Mouse (Mus musculus) embryonic facial prominence, embryonic 10.5 days (tissue): ENCODE results near the gene Itgav. TPM values are rescaled to one million over a fixed set of nuclear protein-coding genes. Genes with fewer than 3 reads are reported as not detected.

Source experiments
- DNase-seq: peaks from one replicate; pipeline ENCODE4 v3.0.0-alpha.2; 2017; ENCODE audit warnings: low spot score
- H3K27ac ChIP-seq: fragments of 300-500 bp; sonication (generic); replicated peaks from 2 replicates; pipeline ENCODE4 v1.5.1; 2016; ENCODE audit warnings: mild to moderate bottlenecking
- H3K27me3 ChIP-seq: fragments of 300-500 bp; sonication (generic); replicated peaks from 2 replicates; pipeline ENCODE4 v1.6.1; 2016; ENCODE audit warnings: low read depth, mild to moderate bottlenecking; ENCODE audit not compliant: poor library complexity, severe bottlenecking
- H3K36me3 ChIP-seq: fragments of 300-500 bp; sonication (generic); replicated peaks from 2 replicates; pipeline ENCODE4 v1.6.1; 2016; ENCODE audit warnings: mild to moderate bottlenecking, moderate library complexity
- H3K4me1 ChIP-seq: fragments of 300-500 bp; sonication (generic); 2 replicates; pipeline ENCODE4 v1.6.1; 2016
- H3K4me3 ChIP-seq: fragments of 300-500 bp; sonication (generic); 2 replicates; pipeline ENCODE4 v1.5.1; 2016; ENCODE audit warnings: mild to moderate bottlenecking, moderate library complexity
- H3K9me3 ChIP-seq: fragments of 300-500 bp; sonication (generic); 2 replicates; pipeline ENCODE4 v1.6.1; 2016; ENCODE audit warnings: mild to moderate bottlenecking
- WGBS: fragments of 180-500 bp; shearing (Covaris S2); methylation state at CpG from one replicate; pipeline ENCODE4 v1.1.7; 2016; 5-methylcytosine and 5-hydroxymethylcytosine counted together
- polyA plus RNA-seq: library from polyadenylated mRNA; unstranded; fragments of >200 nt; fragmentation: Nextera tagmentation; extraction: Ambion mirVana; gene quantifications from 2 replicates; pipeline ENCODE4 v1.2.1, GENCODE M21; 2016

Itgav gene
- polyA plus RNA-seq, 1 experiment from 2014 or later, result 55.7 TPM

DNA sequence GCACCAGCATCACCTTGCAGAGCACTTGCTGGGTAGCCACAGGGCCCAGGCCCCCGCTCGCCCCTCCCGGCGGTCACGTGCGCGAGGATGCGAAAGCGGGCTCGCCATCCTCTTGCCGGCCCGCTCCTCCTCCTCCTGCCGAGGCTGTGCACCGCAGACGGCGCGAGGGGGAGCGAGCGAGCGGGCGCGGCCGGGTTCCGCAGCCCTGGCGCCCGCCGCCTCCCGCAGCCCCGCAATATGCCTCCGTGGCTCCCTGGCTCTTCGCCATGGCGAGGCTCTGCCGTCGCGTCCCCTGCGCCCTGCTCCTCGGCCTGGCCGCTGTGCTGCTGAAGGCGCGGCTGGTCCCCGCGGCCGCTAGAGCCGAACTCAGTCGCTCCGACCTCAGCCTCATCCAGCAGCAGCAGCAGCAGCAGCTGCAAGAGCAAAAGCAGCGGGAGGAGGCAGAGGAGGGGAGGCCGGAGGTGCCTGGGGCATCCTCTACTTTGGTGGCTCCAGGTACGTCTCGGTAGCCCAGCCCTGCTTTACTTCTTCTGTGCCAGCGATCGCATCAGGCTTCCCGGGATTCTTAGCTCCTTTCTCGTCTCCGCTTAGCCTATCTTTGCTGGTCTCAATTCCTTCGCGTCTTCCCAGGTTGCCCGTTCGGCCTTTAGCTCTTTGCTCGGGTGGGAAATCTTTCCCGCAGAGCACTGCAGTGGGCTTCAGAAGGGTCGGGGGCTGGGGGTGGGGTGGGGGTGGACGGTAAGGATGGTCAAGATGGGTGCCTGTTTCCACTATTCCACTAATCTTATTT lies 88.5 kb downstream of the Itgav start, which contains the start of gene Fam171b:
TSS of gene Fam171b (plus strand) at position 154 of the 790 bp plus-strand sequence.
- Histone ChIP-seq H3K9me3 (no peaks in the 10 kb centered on the region), H3K27me3 (peaks cover 16% of the 10 kb centered on the region), H3K27ac (peak within 1 kb of the TSS; percentile 90), H3K36me3 (no peaks in the 10 kb centered on the region), H3K4me1 (peaks cover 18% of the 10 kb centered on the region), H3K4me3 (peak within 1 kb of the TSS; percentile 74)
- under 1% methylated on average over 63 of the region's 63 CpGs for WGBS
- DNase-seq, result peak; percentile 92

DNA sequence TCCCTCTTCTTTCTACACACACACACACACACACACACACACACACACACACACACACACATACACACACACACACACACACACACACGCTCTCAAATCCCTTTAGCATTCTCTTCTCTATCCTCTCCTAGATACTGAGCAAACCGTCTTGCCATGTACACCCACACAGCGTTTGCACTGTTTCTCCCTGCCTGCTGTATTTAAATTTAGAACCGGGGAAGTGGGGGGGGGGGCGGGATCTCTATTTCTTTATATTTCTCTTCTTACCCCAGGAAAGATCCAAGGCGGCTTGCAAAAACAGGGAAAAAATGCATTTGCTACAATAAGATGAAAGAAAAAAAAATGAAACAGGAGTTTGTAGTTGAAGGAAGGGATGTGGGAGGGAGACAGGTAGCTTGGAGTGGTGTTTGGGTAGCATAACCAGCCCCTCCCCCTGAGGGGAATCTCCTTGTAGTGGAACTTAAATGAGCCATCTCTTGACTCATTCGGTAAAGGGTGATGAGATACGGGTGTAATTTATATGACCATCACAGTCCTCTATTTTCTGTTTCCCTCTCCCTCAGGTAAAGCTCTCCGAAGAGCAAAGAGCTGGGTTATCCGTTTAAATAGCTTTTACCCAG lies 89.2 kb downstream of the Itgav start:
- 16% methylated on average over 10 of the region's 10 CpGs for WGBS
- H3K27me3 ChIP-seq, result peaks cover 16% of the 10 kb centered on the region
- peak overlapping the region; percentile 74 for H3K4me3 ChIP-seq
- no peaks in the 10 kb centered on the region for H3K36me3 ChIP-seq
- H3K4me1 ChIP-seq, result peaks cover 18% of the 10 kb centered on the region
- no peaks in the 10 kb centered on the region for H3K9me3 ChIP-seq
- no peak for DNase-seq
- H3K27ac ChIP-seq, result peak overlapping the region; percentile 90; the same call in 1 of the 2 replicates

- H3K27ac ChIP-seq, result no peak overlapping the region
- H3K9me3 ChIP-seq, result no peaks in the 10 kb centered on the region
- H3K4me3 ChIP-seq, result peak overlapping the region; percentile 74
- H3K4me1 ChIP-seq, result peaks cover 18% of the 10 kb centered on the region
- H3K36me3 ChIP-seq, result no peaks in the 10 kb centered on the region
- no peak for DNase-seq
- 71% methylated on average over 6 of the region's 6 CpGs for WGBS
- peaks cover 16% of the 10 kb centered on the region for H3K27me3 ChIP-seq
These were observed 89.8 kb downstream of the Itgav start for GRCm38 (mm10) chr2:83814009-83814408.

- 71% methylated on average over 6 of the region's 6 CpGs for WGBS
- Histone ChIP-seq H3K4me1 (peaks cover 16% of the 10 kb centered on the region), H3K4me3 (no peak overlapping the region), H3K9me3 (no peaks in the 10 kb centered on the region), H3K27me3 (peaks cover 16% of the 10 kb centered on the region), H3K36me3 (no peaks in the 10 kb centered on the region), H3K27ac (no peak overlapping the region)
- DNase-seq, result no peak
These were observed 92.0 kb downstream of the Itgav start for GRCm38 (mm10) chr2:83816147-83816546.

DNA sequence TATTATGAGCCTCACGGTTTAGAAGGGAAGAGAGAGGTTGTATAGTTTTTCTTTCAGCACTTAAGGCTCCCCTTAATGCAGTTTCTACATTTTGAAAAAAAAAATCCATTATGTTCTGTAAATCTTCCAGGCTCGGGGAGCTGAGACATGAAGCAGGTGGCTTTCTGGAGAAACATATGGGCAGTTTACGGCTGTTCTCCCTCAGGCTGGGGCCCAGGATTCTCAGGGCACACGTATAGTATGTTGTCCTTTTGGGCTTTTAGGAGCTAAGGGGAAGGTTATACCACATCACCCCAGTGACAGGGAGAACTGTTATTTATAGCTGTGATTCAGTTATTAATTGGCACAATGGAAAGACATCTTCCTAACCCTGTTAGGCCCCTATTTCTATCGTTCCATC lies 101.0 kb downstream of the Itgav start:
- Histone ChIP-seq H3K9me3 (no peaks in the 10 kb centered on the region), H3K36me3 (no peaks in the 10 kb centered on the region), H3K27me3 (no peaks in the 10 kb centered on the region), H3K4me3 (no peak overlapping the region), H3K27ac (no peak overlapping the region), H3K4me1 (no peaks in the 10 kb centered on the region)
- WGBS, result 79% methylated on average over 5 of the region's 5 CpGs
- DNase-seq, result no peak

- no peaks in the 10 kb centered on the region for H3K27me3 ChIP-seq
- H3K4me1 ChIP-seq, result 0 out of 2 replicates have a peak, but pooled peaks cover 2% of the 10 kb centered on the region
- DNase-seq, result no peak
- 46% methylated on average over 3 of the region's 3 CpGs for WGBS
- H3K9me3 ChIP-seq, result no peaks in the 10 kb centered on the region
- no peaks in the 10 kb centered on the region for H3K36me3 ChIP-seq
- no peak overlapping the region for H3K27ac ChIP-seq
- no peak overlapping the region for H3K4me3 ChIP-seq
These were observed 104.8 kb downstream of the Itgav start for GRCm38 (mm10) chr2:83828895-83829539.

DNA sequence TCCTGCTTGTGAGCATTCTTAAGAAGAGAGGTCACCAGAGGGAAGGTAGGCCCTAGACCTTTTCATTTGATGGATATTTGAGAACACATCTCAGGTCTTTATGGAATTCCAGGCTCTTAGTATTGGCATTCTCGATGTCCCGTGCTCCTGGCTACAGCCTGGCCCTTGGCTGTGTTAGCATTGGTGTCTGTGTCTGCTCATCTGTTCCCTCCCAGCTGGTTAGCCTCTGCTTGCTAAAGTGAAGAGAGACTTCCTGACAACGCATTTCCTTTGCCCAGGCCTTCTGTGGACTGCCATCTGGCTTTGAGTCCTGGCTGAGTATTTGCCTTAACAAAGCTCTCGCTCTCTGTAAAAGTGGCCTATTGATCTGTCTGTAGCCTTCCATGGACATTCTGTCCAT lies 108.7 kb downstream of the Itgav start:
- Histone ChIP-seq H3K27me3 (no peaks in the 10 kb centered on the region), H3K36me3 (no peaks in the 10 kb centered on the region), H3K27ac (no peak overlapping the region), H3K9me3 (no peaks in the 10 kb centered on the region), H3K4me3 (no peak overlapping the region), H3K4me1 (0 out of 2 replicates have a peak, but pooled peaks cover 2% of the 10 kb centered on the region)
- 82% methylated on average over 4 of the region's 4 CpGs for WGBS
- no peak for DNase-seq

GRCm38 (mm10) chr2:83835313-83836070 lies 111.3 kb downstream of the Itgav start:
- no peak overlapping the region for H3K4me3 ChIP-seq
- WGBS, result 68% methylated on average over 10 of the region's 10 CpGs
- no peaks in the 10 kb centered on the region for H3K9me3 ChIP-seq
- H3K27ac ChIP-seq, result no peak overlapping the region
- H3K4me1 ChIP-seq, result 0 out of 2 replicates have a peak, but pooled peaks cover 2% of the 10 kb centered on the region
- no peaks in the 10 kb centered on the region for H3K36me3 ChIP-seq
- H3K27me3 ChIP-seq, result no peaks in the 10 kb centered on the region
- DNase-seq, result no peak

GRCm38 (mm10) chr2:83848495-83848894 lies 124.3 kb downstream of the Itgav start:
- DNase-seq, result no peak
- no peaks in the 10 kb centered on the region for H3K9me3 ChIP-seq
- H3K4me3 ChIP-seq, result no peak overlapping the region
- no peak overlapping the region for H3K27ac ChIP-seq
- WGBS, result 87% methylated on average over 3 of the region's 3 CpGs
- H3K36me3 ChIP-seq, result peaks cover 4% of the 10 kb centered on the region; the same call in 1 of the 2 replicates
- no peaks in the 10 kb centered on the region for H3K27me3 ChIP-seq
- H3K4me1 ChIP-seq, result peaks cover 2% of the 10 kb centered on the region; the same call in 1 of the 2 replicates

DNA sequence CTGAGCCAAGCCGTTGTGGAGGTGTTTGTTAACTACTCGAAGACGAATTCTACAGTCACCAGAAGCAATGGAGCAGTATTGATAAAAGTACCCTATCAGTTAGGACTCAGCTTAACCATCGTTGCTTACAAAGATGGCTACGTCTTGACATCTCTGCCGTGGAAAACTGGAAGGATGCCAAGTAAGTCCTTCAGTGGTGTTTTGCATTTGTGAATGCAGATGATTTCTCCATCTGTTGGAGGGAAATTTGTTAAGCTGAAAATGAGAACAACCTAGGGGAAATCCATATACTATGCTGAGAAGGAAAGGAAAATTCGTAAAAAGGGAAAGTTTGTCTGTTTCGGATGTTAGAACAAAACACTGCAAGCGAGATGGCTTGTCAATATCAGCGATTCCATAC lies 129.2 kb downstream of the Itgav start:
- peaks cover 6% of the 10 kb centered on the region for H3K4me1 ChIP-seq
- H3K4me3 ChIP-seq, result no peak overlapping the region
- H3K27ac ChIP-seq, result no peak overlapping the region
- H3K36me3 ChIP-seq, result peaks cover 6% of the 10 kb centered on the region; the same call in 1 of the 2 replicates
- no peaks in the 10 kb centered on the region for H3K9me3 ChIP-seq
- no peak for DNase-seq
- no peaks in the 10 kb centered on the region for H3K27me3 ChIP-seq
- WGBS, result 90% methylated on average over 10 of the region's 10 CpGs

GRCm38 (mm10) chr2:83856236-83856635 lies 132.0 kb downstream of the Itgav start:
- no peaks in the 10 kb centered on the region for H3K9me3 ChIP-seq
- H3K36me3 ChIP-seq, result peaks cover 10% of the 10 kb centered on the region; the same call in 1 of the 2 replicates
- no peak overlapping the region for H3K4me3 ChIP-seq
- no peaks in the 10 kb centered on the region for H3K27me3 ChIP-seq
- no peak for DNase-seq
- H3K4me1 ChIP-seq, result peaks cover 6% of the 10 kb centered on the region
- 53% methylated on average over 4 of the region's 4 CpGs for WGBS
- H3K27ac ChIP-seq, result no peak overlapping the region
